Mouse (Mus musculus): ENCODE measurements around the gene Fam149a. TPM values are rescaled to one million over a fixed set of nuclear protein-coding genes. Genes with fewer than 3 reads are reported as not detected.

The Fam149a gene
- polyA plus RNA-seq, 1 experiment from 2014 or later, result 6.4 TPM

Other genes starting within 250 kb of the Fam149a start
- gene F11, start 120.3 kb downstream of the Fam149a start, polyA plus RNA-seq (2015; fragmentation: Nextera tagmentation; extraction: Ambion mirVana), result 0.40 and 0.72 TPM in 2 replicates
- 0.07 and 0.09 TPM in 2 replicates for gene Klkb1, start 87.4 kb downstream of the Fam149a start, polyA plus RNA-seq (2015; fragmentation: Nextera tagmentation; extraction: Ambion mirVana)
- 0.13 and 0.54 TPM in 2 replicates for gene Gm45753, start 73.8 kb downstream of the Fam149a start, polyA plus RNA-seq (2015; fragmentation: Nextera tagmentation; extraction: Ambion mirVana)
- gene Cyp4v3, start 49.1 kb downstream of the Fam149a start, polyA plus RNA-seq (2015; fragmentation: Nextera tagmentation; extraction: Ambion mirVana), result 1.3 and 1.7 TPM in 2 replicates
- 1.0 and 1.4 TPM in 2 replicates for gene Tlr3, start 28.8 kb upstream of the Fam149a start, polyA plus RNA-seq (2015; fragmentation: Nextera tagmentation; extraction: Ambion mirVana)
- 19.1 and 19.4 TPM in 2 replicates for gene Sorbs2, start 125.5 kb upstream of the Fam149a start, polyA plus RNA-seq (2015; fragmentation: Nextera tagmentation; extraction: Ambion mirVana)